Mouse (Mus musculus): ENCODE results near the gene Tcf7l1. TPM values are rescaled to one million over a fixed set of nuclear protein-coding genes. Genes with fewer than 3 reads are reported as not detected.

The Tcf7l1 gene
- 1 to 10 TPM in 1 of 2 experiments, under 1 TPM in 1; 0.66 to 1.1 TPM for polyA plus RNA-seq (2017; shearing (Covaris generic))

GRCm38 (mm10) chr6:72788892-72789699 is at the start of gene Tcf7l1:
Gene Tcf7l1, minus strand, starts transcription at chr6:72789254.

GRCm38 (mm10) chr6:72616643-72617288 is 172.3 kb downstream of the Tcf7l1 start, which contains the start of gene Tgoln1:
Gene Tgoln1, minus strand, starts transcription at chr6:72617000.

GRCm38 (mm10) chr6:72597956-72598753 is 190.9 kb downstream of the Tcf7l1 start, which contains the start of the genes Elmod3 and Retsat:
Gene Elmod3, minus strand, starts transcription at chr6:72598413.
Gene Retsat, plus strand, starts transcription at chr6:72598475.

Other genes starting within 250 kb of the Tcf7l1 start
- 100 to 1,000 TPM; 390 to 765 TPM for gene Capg, start 244.9 kb downstream of the Tcf7l1 start, polyA plus RNA-seq (2017; shearing (Covaris generic))
- 10 to 100 TPM; 23.4 to 25.3 TPM for gene Elmod3, start 190.8 kb downstream of the Tcf7l1 start, polyA plus RNA-seq (2017; shearing (Covaris generic))
- 1 to 10 TPM; 4.5 to 6.3 TPM for gene Retsat, start 190.8 kb downstream of the Tcf7l1 start, polyA plus RNA-seq (2017; shearing (Covaris generic))
- 100 to 1,000 TPM; 112 to 144 TPM for gene Tgoln1, start 172.3 kb downstream of the Tcf7l1 start, polyA plus RNA-seq (2017; shearing (Covaris generic))
- 10 to 100 TPM; 72.1 to 80.5 TPM for gene Kcmf1, start 110.7 kb upstream of the Tcf7l1 start, polyA plus RNA-seq (2017; shearing (Covaris generic))
- gene Tmsb10, start 169.5 kb upstream of the Tcf7l1 start, polyA plus RNA-seq (2017; shearing (Covaris generic)) = 1,000 to 10,000 TPM; 4,239 to 4,583 TPM

All from inflammation-experienced regulatory T-cells (primary cell).